9 mouse cellular contexts compared by ENCODE assay signal in genomic region chr15:11320481-11320880, GRCm38 (mm10).
DNase-seq lines count a peak whose midpoint lies in the region; ATAC-seq and TF ChIP-seq lines count a peak whose summit lies in the region.
"Had no signal": no experiment of that assay in that cellular context is flagged by ENCODE, and none has a peak within 500 bp of the region (broad histone marks: within the 10 kb centered on the region; RNA-seq: fewer than 3 reads in every experiment).

No protein-coding gene starts in this region.

- H3K4me3 ChIP-seq in thymus, adult 2 months (ENCODE audit: control insufficient read depth, insufficient read depth, low read length) = no peak overlapping the region
- no peak overlapping the region for H3K4me3 ChIP-seq in forebrain, postnatal 0 days (ENCODE audit: low read depth, low read length)
- H3K4me3 ChIP-seq in kidney, adult 2 months (ENCODE audit: insufficient read depth, low read depth, low read length) = no peak overlapping the region
- H3K4me3 ChIP-seq in liver, postnatal 0 days (ENCODE audit: low read depth, low read length) = no peak overlapping the region
- H3K4me3 ChIP-seq: myocyte had no signal

- TF ChIP-seq POLR2A in thymus, adult 2 months (IDR thresholded peaks at IDR 0.05; ENCODE audit: control insufficient read depth, extremely low read depth, insufficient read depth, low read length, poor library complexity) = no peak
- TF ChIP-seq POLR2A in kidney, adult 2 months (IDR thresholded peaks at IDR 0.05; ENCODE audit: low read depth, low read length) = no peak

- no peaks in the 10 kb centered on the region for H3K27me3 ChIP-seq in thymus, adult 2 months (ENCODE audit: control insufficient read depth, insufficient read depth, low read length)
- no peaks in the 10 kb centered on the region for H3K27me3 ChIP-seq in forebrain, postnatal 0 days (ENCODE audit: insufficient read depth, low read length)
- no peaks in the 10 kb centered on the region; the same call in 1 of the 2 replicates for H3K27me3 ChIP-seq in kidney, adult 2 months (replicated peaks; ENCODE audit: control insufficient read depth, insufficient read depth, low read length)
- no peaks in the 10 kb centered on the region for H3K27me3 ChIP-seq in liver, postnatal 0 days (ENCODE audit: insufficient read depth, low read length)

- ATAC-seq in forebrain, postnatal 0 days = no peak
- ATAC-seq in liver, postnatal 0 days = no peak

- H3K4me1 ChIP-seq in thymus, adult 2 months (replicated peaks; ENCODE audit: control insufficient read depth, insufficient read depth, low read length) = no peaks in the 10 kb centered on the region
- H3K4me1 ChIP-seq in forebrain, postnatal 0 days (ENCODE audit: insufficient read depth) = no peaks in the 10 kb centered on the region
- H3K4me1 ChIP-seq in kidney, adult 2 months (ENCODE audit: control insufficient read depth, insufficient read depth, low read length) = no peaks in the 10 kb centered on the region
- no peaks in the 10 kb centered on the region for H3K4me1 ChIP-seq in liver, postnatal 0 days (ENCODE audit: insufficient read depth)

- H3K9me3 ChIP-seq in forebrain, postnatal 0 days (ENCODE audit: low read length) = no peaks in the 10 kb centered on the region
- H3K9me3 ChIP-seq in liver, postnatal 0 days (ENCODE audit: low read length) = no peaks in the 10 kb centered on the region

- no peak for TF ChIP-seq EP300 in liver, postnatal 0 days (IDR thresholded peaks at IDR 0.05; ENCODE audit: low read depth)

- no peaks in the 10 kb centered on the region for H3K36me3 ChIP-seq in thymus, adult 2 months (ENCODE audit: control insufficient read depth, insufficient read depth, low read length)
- no peaks in the 10 kb centered on the region for H3K36me3 ChIP-seq in forebrain, postnatal 0 days (ENCODE audit: insufficient read depth)
- H3K36me3 ChIP-seq in kidney, adult 2 months (ENCODE audit: control insufficient read depth, insufficient read depth, low read length) = no peaks in the 10 kb centered on the region
- no peaks in the 10 kb centered on the region for H3K36me3 ChIP-seq in liver, postnatal 0 days (replicated peaks; ENCODE audit: insufficient read depth, low read length)

- H3K27ac ChIP-seq in thymus, adult 2 months (ENCODE audit: control insufficient read depth, insufficient read depth, low read length) = no peak overlapping the region
- H3K27ac ChIP-seq in forebrain, postnatal 0 days (ENCODE audit: low read depth, low read length) = no peak overlapping the region
- H3K27ac ChIP-seq in kidney, adult 2 months (ENCODE audit: insufficient read depth, low read depth, low read length) = no peak overlapping the region
- H3K27ac ChIP-seq in liver, postnatal 0 days (ENCODE audit: low read depth) = no peak overlapping the region

- no peak overlapping the region for H3K9ac ChIP-seq in forebrain, postnatal 0 days
- no peak overlapping the region for H3K9ac ChIP-seq in liver, postnatal 0 days (replicated peaks)

- H3K4me2 ChIP-seq in forebrain, postnatal 0 days (ENCODE audit: low read depth) = no peak overlapping the region
- H3K4me2 ChIP-seq in liver, postnatal 0 days (ENCODE audit: low read depth, low read length) = no peak overlapping the region

- peak; percentile 14 for DNase-seq in thymus, adult 2 months
- no peak for DNase-seq in thymus, adult 18-20 months
- peak; percentile 58 for DNase-seq in brain, adult 2 months (ENCODE audit: low read depth, low spot score)
- DNase-seq in forebrain, postnatal 0 days = peak; percentile 46
- DNase-seq in kidney, adult 2 months = peak; percentile 67
- DNase-seq in liver, postnatal 0 days = peak; percentile 62
- peak; percentile 77 for DNase-seq in retina, embryonic 14.5 days (ENCODE audit: low spot score)
- no peak for DNase-seq in T-cell, adult 2 months (ENCODE audit: low spot score)

- WGBS in thymus, adult 2 months = 68% methylated on average over 8 of the region's 8 CpGs
- WGBS in forebrain, postnatal 0 days = 31% methylated on average over 8 of the region's 8 CpGs
- 32% methylated on average over 8 of the region's 8 CpGs for whole genome bisulfite sequencing in kidney, adult 2 months
- 26% methylated on average over 8 of the region's 8 CpGs for WGBS in liver, postnatal 0 days (ENCODE audit: insufficient replicate concordance)

- no peak for TF ChIP-seq CTCF in thymus, adult 2 months (IDR thresholded peaks at IDR 0.05; ENCODE audit: borderline replicate concordance, control insufficient read depth, extremely low read depth, insufficient read depth, low read length, poor library complexity)
- peak; percentile 73 for TF ChIP-seq CTCF in forebrain, postnatal 0 days (IDR thresholded peaks at IDR 0.05; ENCODE audit: low read depth)
- TF ChIP-seq CTCF in kidney, adult 2 months (conservative IDR thresholded peaks at IDR 0.05; ENCODE audit: insufficient read depth, insufficient read length, low read depth, low read length) = peak; percentile 96
- peak; percentile 84 for TF ChIP-seq CTCF in liver, postnatal 0 days (IDR thresholded peaks at IDR 0.05; ENCODE audit: low read depth)

Comparison
In these comparisons a context has a peak if more than half of its experiments do, and no peak if none do; other contexts are left out.
1. DNase-seq: peak in thymus, adult 2 months (single experiment), brain, adult 2 months (single experiment), forebrain, postnatal 0 days (single experiment), kidney, adult 2 months (single experiment), liver, postnatal 0 days (single experiment) and retina, embryonic 14.5 days (single experiment); none in thymus, adult 18-20 months (0 of 2) and T-cell, adult 2 months (single experiment).